Mouse (Mus musculus): ENCODE measurements around the gene Sptlc3. TPM values are rescaled to one million over a fixed set of nuclear protein-coding genes. Genes with fewer than 3 reads are reported as not detected.

Sptlc3 gene
- polyA plus RNA-seq (2015; fragmentation: Nextera tagmentation; extraction: Ambion mirVana) = 1.8 and 2.4 TPM in 2 replicates

GRCm38 (mm10) chr2:139493836-139494235 lies at the start of gene Sptlc3:
Sptlc3 (plus strand) TSS chr2:139493913.
- H3K4me1 ChIP-seq (replicated peaks; ENCODE audit: control insufficient read depth, insufficient read depth, low read length) = no peaks in the 10 kb centered on the region
- no peaks in the 10 kb centered on the region for H3K27me3 ChIP-seq (ENCODE audit: control insufficient read depth, insufficient read depth, low read depth, low read length)
- no peak within 1 kb of the TSS for H3K9ac ChIP-seq (ENCODE audit: low read length)
- WGBS = 44% methylated on average over 5 of the region's 5 CpGs
- H3K27ac ChIP-seq (ENCODE audit: low read length) = no peak within 1 kb of the TSS
- no peak for ATAC-seq (ENCODE audit: low read depth)
- H3K4me2 ChIP-seq (ENCODE audit: low read depth, low read length) = 0 out of 2 replicates have a peak within 1 kb of the TSS, but pooled peaks have one; percentile 16
- H3K9me3 ChIP-seq (ENCODE audit: control insufficient read depth, low read length) = no peaks in the 10 kb centered on the region
- no peak within 1 kb of the TSS for H3K4me3 ChIP-seq (ENCODE audit: low read length)
- H3K36me3 ChIP-seq (ENCODE audit: control insufficient read depth, insufficient read depth, low read length) = no peaks in the 10 kb centered on the region

- ATAC-seq (ENCODE audit: low read depth) = no peak
- H3K4me1 ChIP-seq (replicated peaks; ENCODE audit: control insufficient read depth, insufficient read depth, low read length) = no peaks in the 10 kb centered on the region
- no peaks in the 10 kb centered on the region for H3K36me3 ChIP-seq (ENCODE audit: control insufficient read depth, insufficient read depth, low read length)
- WGBS = 71% methylated on average over 4 of the region's 4 CpGs
- H3K9ac ChIP-seq (ENCODE audit: low read length) = no peak overlapping the region
- H3K27ac ChIP-seq (ENCODE audit: low read length) = no peak overlapping the region
- no peak overlapping the region for H3K4me3 ChIP-seq (ENCODE audit: low read length)
- no peaks in the 10 kb centered on the region for H3K27me3 ChIP-seq (ENCODE audit: control insufficient read depth, insufficient read depth, low read depth, low read length)
- H3K9me3 ChIP-seq (ENCODE audit: control insufficient read depth, low read length) = no peaks in the 10 kb centered on the region
- H3K4me2 ChIP-seq (ENCODE audit: low read depth, low read length) = no peak overlapping the region
Measured at GRCm38 (mm10) chr2:139467726-139468125, 26.0 kb upstream of the Sptlc3 start.

DNA sequence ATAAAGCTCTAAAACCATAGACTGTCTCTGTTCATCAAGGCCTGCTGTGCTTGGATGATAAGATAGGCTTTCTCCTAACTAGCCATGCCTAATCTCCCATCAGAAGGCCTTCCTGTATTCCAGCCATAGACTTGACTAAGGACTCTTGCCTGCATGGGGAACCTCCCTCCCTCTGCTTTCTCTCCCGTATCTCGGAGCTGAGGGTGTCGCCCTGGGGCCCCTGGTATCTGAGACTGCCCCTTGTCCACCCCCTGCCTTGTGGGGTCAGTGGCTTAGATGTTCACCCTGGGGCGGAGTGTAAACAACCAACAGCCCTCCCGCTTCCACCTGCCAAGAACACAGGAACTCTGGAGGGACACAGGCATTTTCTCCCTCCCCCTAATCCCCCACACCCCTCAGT lies 5.0 kb upstream of the Sptlc3 start:
- 36% methylated on average over 5 of the region's 5 CpGs for WGBS
- no peak overlapping the region for H3K9ac ChIP-seq (ENCODE audit: low read length)
- H3K9me3 ChIP-seq (ENCODE audit: control insufficient read depth, low read length) = no peaks in the 10 kb centered on the region
- no peaks in the 10 kb centered on the region for H3K36me3 ChIP-seq (ENCODE audit: control insufficient read depth, insufficient read depth, low read length)
- H3K27me3 ChIP-seq (ENCODE audit: control insufficient read depth, insufficient read depth, low read depth, low read length) = no peaks in the 10 kb centered on the region
- no peak overlapping the region for H3K4me3 ChIP-seq (ENCODE audit: low read length)
- H3K27ac ChIP-seq (ENCODE audit: low read length) = no peak overlapping the region
- no peak overlapping the region for H3K4me2 ChIP-seq (ENCODE audit: low read depth, low read length)
- no peak for ATAC-seq (ENCODE audit: low read depth)
- no peaks in the 10 kb centered on the region for H3K4me1 ChIP-seq (replicated peaks; ENCODE audit: control insufficient read depth, insufficient read depth, low read length)

GRCm38 (mm10) chr2:139494629-139495028 lies 916 bp downstream of the Sptlc3 start:
- no peaks in the 10 kb centered on the region for H3K27me3 ChIP-seq (ENCODE audit: control insufficient read depth, insufficient read depth, low read depth, low read length)
- no peaks in the 10 kb centered on the region for H3K9me3 ChIP-seq (ENCODE audit: control insufficient read depth, low read length)
- 14% methylated on average over 5 of the region's 5 CpGs for WGBS
- no peaks in the 10 kb centered on the region for H3K36me3 ChIP-seq (ENCODE audit: control insufficient read depth, insufficient read depth, low read length)
- H3K27ac ChIP-seq (ENCODE audit: low read length) = no peak overlapping the region
- no peak for ATAC-seq (ENCODE audit: low read depth)
- 0 out of 2 replicates have a peak overlapping the region, but pooled peaks have one; percentile 16 for H3K4me2 ChIP-seq (ENCODE audit: low read depth, low read length)
- no peaks in the 10 kb centered on the region for H3K4me1 ChIP-seq (replicated peaks; ENCODE audit: control insufficient read depth, insufficient read depth, low read length)
- no peak overlapping the region for H3K9ac ChIP-seq (ENCODE audit: low read length)
- no peak overlapping the region for H3K4me3 ChIP-seq (ENCODE audit: low read length)

DNA sequence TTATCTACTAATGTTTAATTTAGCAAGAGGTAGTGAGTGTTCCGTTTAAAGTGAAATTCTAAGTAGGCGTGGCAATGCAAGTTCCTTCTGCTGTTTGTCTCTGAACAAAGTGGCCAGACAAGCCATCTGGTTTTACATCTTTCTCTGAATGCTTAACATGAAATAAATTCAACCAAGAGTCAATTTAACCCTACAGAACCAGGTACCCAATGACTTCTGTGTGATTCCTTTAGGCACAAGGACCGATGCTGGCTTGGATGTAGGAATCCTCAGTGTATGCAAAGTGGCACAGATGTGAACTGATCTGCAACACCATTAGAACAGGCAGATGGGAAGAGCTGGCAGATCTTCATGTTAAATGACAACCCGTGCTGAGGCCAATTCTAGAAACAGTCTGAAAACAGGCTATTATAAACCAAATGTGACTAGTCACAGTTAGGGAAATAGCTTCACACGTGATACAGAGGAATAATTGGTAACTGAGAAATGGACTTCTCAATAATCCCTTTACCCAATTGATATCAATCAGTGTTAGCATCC lies 68.3 kb downstream of the Sptlc3 start:
- no peak for ATAC-seq (ENCODE audit: low read depth)
- 59% methylated on average over 5 of the region's 5 CpGs for WGBS
- Histone ChIP-seq H3K4me1 (replicated peaks; ENCODE audit: control insufficient read depth, insufficient read depth, low read length) (no peaks in the 10 kb centered on the region), H3K27ac (ENCODE audit: low read length) (no peak overlapping the region), H3K27me3 (ENCODE audit: control insufficient read depth, insufficient read depth, low read depth, low read length) (no peaks in the 10 kb centered on the region), H3K4me2 (ENCODE audit: low read depth, low read length) (no peak overlapping the region), H3K4me3 (ENCODE audit: low read length) (no peak overlapping the region), H3K9me3 (ENCODE audit: control insufficient read depth, low read length) (no peaks in the 10 kb centered on the region), H3K36me3 (ENCODE audit: control insufficient read depth, insufficient read depth, low read length) (no peaks in the 10 kb centered on the region), H3K9ac (ENCODE audit: low read length) (no peak overlapping the region)

- Histone ChIP-seq H3K4me3 (ENCODE audit: low read length) (no peak overlapping the region), H3K4me1 (replicated peaks; ENCODE audit: control insufficient read depth, insufficient read depth, low read length) (no peaks in the 10 kb centered on the region), H3K9me3 (ENCODE audit: control insufficient read depth, low read length) (no peaks in the 10 kb centered on the region), H3K27me3 (ENCODE audit: control insufficient read depth, insufficient read depth, low read depth, low read length) (no peaks in the 10 kb centered on the region), H3K4me2 (ENCODE audit: low read depth, low read length) (no peak overlapping the region), H3K9ac (ENCODE audit: low read length) (no peak overlapping the region), H3K36me3 (ENCODE audit: control insufficient read depth, insufficient read depth, low read length) (no peaks in the 10 kb centered on the region), H3K27ac (ENCODE audit: low read length) (no peak overlapping the region)
- ATAC-seq (ENCODE audit: low read depth) = no peak
- 8% methylated on average over 3 of the region's 3 CpGs for WGBS
Measured at GRCm38 (mm10) chr2:139579280-139579679, 85.6 kb downstream of the Sptlc3 start.

DNA sequence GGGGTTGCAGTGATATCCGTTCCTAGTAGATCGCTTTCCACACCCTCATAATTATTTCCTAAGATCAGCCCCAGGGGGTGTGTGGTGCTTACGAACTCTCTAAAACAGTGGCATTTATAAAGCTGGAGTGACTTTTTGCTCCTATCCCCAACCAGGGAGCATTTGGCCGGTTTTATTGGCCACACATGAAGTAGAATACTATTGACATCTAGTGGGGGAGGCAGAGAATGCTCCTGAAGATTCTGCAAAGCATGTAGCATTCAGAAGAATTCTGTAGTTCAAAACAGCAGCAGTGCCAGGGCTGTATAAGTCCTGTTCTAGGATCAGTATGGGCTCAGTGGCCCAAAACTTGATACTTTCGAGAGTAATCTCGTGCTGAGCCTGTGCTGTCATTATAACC lies 89.1 kb downstream of the Sptlc3 start:
- 28% methylated on average over 6 of the region's 6 CpGs for WGBS
- Histone ChIP-seq H3K27ac (ENCODE audit: low read length) (no peak overlapping the region), H3K9ac (ENCODE audit: low read length) (no peak overlapping the region), H3K4me3 (ENCODE audit: low read length) (no peak overlapping the region), H3K9me3 (ENCODE audit: control insufficient read depth, low read length) (no peaks in the 10 kb centered on the region), H3K4me1 (replicated peaks; ENCODE audit: control insufficient read depth, insufficient read depth, low read length) (no peaks in the 10 kb centered on the region), H3K27me3 (ENCODE audit: control insufficient read depth, insufficient read depth, low read depth, low read length) (no peaks in the 10 kb centered on the region), H3K4me2 (ENCODE audit: low read depth, low read length) (no peak overlapping the region), H3K36me3 (ENCODE audit: control insufficient read depth, insufficient read depth, low read length) (no peaks in the 10 kb centered on the region)
- ATAC-seq (ENCODE audit: low read depth) = 0 out of 2 replicates have a peak, but pooled peaks have one; percentile 20

DNA sequence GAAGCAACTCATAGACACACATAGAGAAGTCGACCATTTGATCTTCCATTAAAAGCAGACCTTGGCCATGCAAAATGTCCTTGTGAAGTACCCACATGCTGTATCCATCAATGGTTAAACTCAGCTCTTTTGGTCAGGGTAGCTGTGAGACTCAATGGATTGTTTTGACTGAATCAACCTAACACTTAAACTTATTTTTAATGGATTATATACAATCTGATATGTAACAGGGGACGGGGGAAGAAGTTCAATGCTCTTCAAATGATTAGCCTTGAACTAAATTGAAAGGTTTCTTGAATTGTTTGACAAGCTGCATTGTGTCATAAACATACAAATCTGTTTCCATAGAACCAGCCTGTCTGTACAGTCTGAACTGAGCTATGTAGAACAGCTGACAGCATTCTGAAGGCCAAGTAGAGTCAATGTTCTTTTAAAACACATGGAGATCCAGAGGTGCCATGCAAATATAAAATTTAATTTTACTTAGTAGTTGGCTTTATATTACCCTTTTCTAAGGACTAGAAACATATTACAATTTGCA lies 94.0 kb downstream of the Sptlc3 start:
- 49% methylated on average over 2 of the region's 2 CpGs for WGBS

GRCm38 (mm10) chr2:139589905-139590304 lies 96.2 kb downstream of the Sptlc3 start:
- H3K36me3 ChIP-seq (ENCODE audit: control insufficient read depth, insufficient read depth, low read length) = no peaks in the 10 kb centered on the region
- no peak overlapping the region for H3K27ac ChIP-seq (ENCODE audit: low read length)
- 0 out of 2 replicates have a peak, but pooled peaks have one; percentile 15 for ATAC-seq (ENCODE audit: low read depth)
- no peak overlapping the region for H3K9ac ChIP-seq (ENCODE audit: low read length)
- no peak overlapping the region for H3K4me2 ChIP-seq (ENCODE audit: low read depth, low read length)
- H3K4me3 ChIP-seq (ENCODE audit: low read length) = no peak overlapping the region
- H3K9me3 ChIP-seq (ENCODE audit: control insufficient read depth, low read length) = no peaks in the 10 kb centered on the region
- H3K4me1 ChIP-seq (replicated peaks; ENCODE audit: control insufficient read depth, insufficient read depth, low read length) = no peaks in the 10 kb centered on the region
- no peaks in the 10 kb centered on the region for H3K27me3 ChIP-seq (ENCODE audit: control insufficient read depth, insufficient read depth, low read depth, low read length)
- WGBS = 53% methylated on average over 4 of the region's 4 CpGs

More for the DNA sequence above, 94.0 kb downstream of the Sptlc3 start:
- no peak overlapping the region for H3K9ac ChIP-seq (ENCODE audit: low read length)
- no peaks in the 10 kb centered on the region for H3K4me1 ChIP-seq (replicated peaks; ENCODE audit: control insufficient read depth, insufficient read depth, low read length)
- no peaks in the 10 kb centered on the region for H3K36me3 ChIP-seq (ENCODE audit: control insufficient read depth, insufficient read depth, low read length)
- H3K4me3 ChIP-seq (ENCODE audit: low read length) = no peak overlapping the region
- peak; percentile 61; the same call in 1 of the 2 replicates for ATAC-seq (ENCODE audit: low read depth)
- no peaks in the 10 kb centered on the region for H3K9me3 ChIP-seq (ENCODE audit: control insufficient read depth, low read length)
- no peak overlapping the region for H3K27ac ChIP-seq (ENCODE audit: low read length)
- no peak overlapping the region for H3K4me2 ChIP-seq (ENCODE audit: low read depth, low read length)
- no peaks in the 10 kb centered on the region for H3K27me3 ChIP-seq (ENCODE audit: control insufficient read depth, insufficient read depth, low read depth, low read length)

Data from lung, embryonic 16.5 days (tissue).